Mouse (Mus musculus) testis, adult 2 months (tissue): ENCODE measurements around the gene Gmfg.

Experiments used
- CTCF ChIP-seq: fragments of 200-500 bp; IDR thresholded peaks from 2 replicates; pipeline ENCODE4 v1.5.1; 2012; ENCODE audit warnings: low read depth, mild to moderate bottlenecking, inconsistent platforms, low read length, moderate library complexity; ENCODE audit not compliant: control insufficient read depth, insufficient read depth, insufficient replicate concordance
- POLR2A ChIP-seq: fragments of 200-500 bp; IDR thresholded peaks from 2 replicates; pipeline ENCODE4 v1.6.1; 2012; ENCODE audit warnings: low read depth, mild to moderate bottlenecking, inconsistent platforms, low read length, moderate library complexity; ENCODE audit not compliant: control insufficient read depth

DNA sequence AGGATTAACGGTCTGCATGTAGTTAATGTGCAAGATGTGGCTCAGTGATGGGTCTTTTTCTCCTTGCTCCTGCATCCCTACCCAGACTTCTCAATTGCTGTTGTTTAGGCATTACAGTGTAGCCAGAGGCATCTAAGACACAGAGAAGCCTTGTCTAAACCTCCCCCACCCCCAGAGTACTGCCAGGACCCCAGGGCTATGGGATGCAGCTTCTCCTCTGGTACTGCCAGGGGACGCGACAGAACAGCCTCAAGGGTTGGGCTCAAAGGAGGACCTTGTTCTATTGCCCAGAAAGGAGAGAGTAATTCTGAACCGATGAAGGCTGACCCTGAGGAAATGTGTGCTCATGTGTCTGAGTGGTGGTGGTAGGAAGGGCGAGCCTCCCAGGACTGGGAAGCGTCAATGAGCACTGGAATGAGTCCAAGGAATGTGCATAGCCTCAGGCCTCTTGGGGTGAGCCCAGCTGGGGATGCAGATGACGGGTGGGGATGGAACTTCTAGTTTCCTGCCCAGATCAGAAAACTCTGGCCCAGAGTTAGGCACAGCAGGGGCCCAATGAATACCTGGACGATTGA is 19.1 kb upstream of the Gmfg start:
- no peak for TF ChIP-seq POLR2A
- no peak for TF ChIP-seq CTCF
